Mouse (Mus musculus): ENCODE results near the gene Ndst2.

Gene Ndst2

GRCm38 (mm10) chr14:20733952-20734774 is at the start of gene Ndst2:
TSS of gene Ndst2 (minus strand) at chr14:20734562.
- DNase-seq (ENCODE audit: low read depth in 1 of 2, low spot score in 2 of 2) = peak; percentile 69 to 83

GRCm38 (mm10) chr14:20783526-20783925 is 49.2 kb upstream of the Ndst2 start:
- DNase-seq (ENCODE audit: low read depth in 1 of 2, low spot score in 2 of 2) = no peak

- no peak for DNase-seq (ENCODE audit: low read depth in 1 of 2, low spot score in 2 of 2)
These were observed 48.5 kb upstream of the Ndst2 start for GRCm38 (mm10) chr14:20782860-20783259.

GRCm38 (mm10) chr14:20780217-20780616 is 45.9 kb upstream of the Ndst2 start:
- DNase-seq (ENCODE audit: low read depth in 1 of 2, low spot score in 2 of 2) = no peak

- no peak for DNase-seq (ENCODE audit: low read depth in 1 of 2, low spot score in 2 of 2)
These were observed 44.1 kb upstream of the Ndst2 start for GRCm38 (mm10) chr14:20778496-20778895.

- DNase-seq (ENCODE audit: low read depth in 1 of 2, low spot score in 2 of 2) = no peak
These were observed 41.3 kb upstream of the Ndst2 start for GRCm38 (mm10) chr14:20775661-20776060.

- DNase-seq (ENCODE audit: low read depth in 1 of 2, low spot score in 2 of 2) = no peak
These were observed 39.0 kb upstream of the Ndst2 start for GRCm38 (mm10) chr14:20773410-20773809.

- DNase-seq (ENCODE audit: low read depth in 1 of 2, low spot score in 2 of 2) = no peak
These were observed 38.4 kb upstream of the Ndst2 start for GRCm38 (mm10) chr14:20772808-20773207.

- DNase-seq (ENCODE audit: low read depth in 1 of 2, low spot score in 2 of 2) = no peak
These were observed 37.6 kb upstream of the Ndst2 start for GRCm38 (mm10) chr14:20771941-20772340.

GRCm38 (mm10) chr14:20768581-20768980 is 34.2 kb upstream of the Ndst2 start:
- no peak for DNase-seq (ENCODE audit: low read depth in 1 of 2, low spot score in 2 of 2)

- no peak for DNase-seq (ENCODE audit: low read depth in 1 of 2, low spot score in 2 of 2)
These were observed 33.6 kb upstream of the Ndst2 start for GRCm38 (mm10) chr14:20767936-20768335.

- peak; percentile 45 to 76 for DNase-seq (ENCODE audit: low read depth in 1 of 2, low spot score in 2 of 2)
These were observed 31.4 kb upstream of the Ndst2 start for GRCm38 (mm10) chr14:20765642-20766258.

- no peak for DNase-seq (ENCODE audit: low read depth in 1 of 2, low spot score in 2 of 2)
These were observed 30.6 kb upstream of the Ndst2 start for GRCm38 (mm10) chr14:20764942-20765341.

- no peak for DNase-seq (ENCODE audit: low read depth in 1 of 2, low spot score in 2 of 2)
These were observed 24.5 kb upstream of the Ndst2 start for GRCm38 (mm10) chr14:20758768-20759435.

GRCm38 (mm10) chr14:20757370-20757907 is 23.1 kb upstream of the Ndst2 start:
- no peak for DNase-seq (ENCODE audit: low read depth in 1 of 2, low spot score in 2 of 2)

GRCm38 (mm10) chr14:20753792-20754191 is 19.4 kb upstream of the Ndst2 start:
- DNase-seq (ENCODE audit: low read depth in 1 of 2, low spot score in 2 of 2) = no peak

- no peak for DNase-seq (ENCODE audit: low read depth in 1 of 2, low spot score in 2 of 2)
These were observed 16.1 kb upstream of the Ndst2 start for GRCm38 (mm10) chr14:20750503-20750902.

GRCm38 (mm10) chr14:20749494-20750051 is 15.2 kb upstream of the Ndst2 start:
- DNase-seq (ENCODE audit: low read depth in 1 of 2, low spot score in 2 of 2) = no peak

- no peak for DNase-seq (ENCODE audit: low read depth in 1 of 2, low spot score in 2 of 2)
These were observed 14.0 kb upstream of the Ndst2 start for GRCm38 (mm10) chr14:20748388-20748787.

GRCm38 (mm10) chr14:20746935-20747334 is 12.6 kb upstream of the Ndst2 start:
- DNase-seq (ENCODE audit: low read depth in 1 of 2, low spot score in 2 of 2) = no peak

- no peak for DNase-seq (ENCODE audit: low read depth in 1 of 2, low spot score in 2 of 2)
These were observed 9.3 kb upstream of the Ndst2 start for GRCm38 (mm10) chr14:20743614-20744013.
